Mouse (Mus musculus): ENCODE measurements at regions not wholly inside any gene's neighbourhood (a gene's known extent, or its start where the extent isn't known, plus 50 kb on each side); places are given as distances from the start of the nearest gene placed in this dataset.

- no peak for DNase-seq (ENCODE audit: low spot score in 2 of 2)
These were observed 1372.9 kb upstream of the Tenm4 start for GRCm38 (mm10) chr7:94798101-94798500.

- DNase-seq (ENCODE audit: low spot score in 2 of 2) = no peak
These were observed 1329.8 kb upstream of the Tenm4 start for GRCm38 (mm10) chr7:94841197-94841596.

- peak in 1 of 2 experiments; percentile 60 for DNase-seq (ENCODE audit: low spot score in 2 of 2)
These were observed 1319.7 kb upstream of the Tenm4 start for GRCm38 (mm10) chr7:94851360-94851759.

- no peak for DNase-seq (ENCODE audit: low spot score in 2 of 2)
These were observed 1314.4 kb upstream of the Tenm4 start for GRCm38 (mm10) chr7:94856636-94857035.

- no peak for DNase-seq (ENCODE audit: low spot score in 2 of 2)
These were observed 1280.2 kb upstream of the Tenm4 start for GRCm38 (mm10) chr7:94890711-94891430.

DNA sequence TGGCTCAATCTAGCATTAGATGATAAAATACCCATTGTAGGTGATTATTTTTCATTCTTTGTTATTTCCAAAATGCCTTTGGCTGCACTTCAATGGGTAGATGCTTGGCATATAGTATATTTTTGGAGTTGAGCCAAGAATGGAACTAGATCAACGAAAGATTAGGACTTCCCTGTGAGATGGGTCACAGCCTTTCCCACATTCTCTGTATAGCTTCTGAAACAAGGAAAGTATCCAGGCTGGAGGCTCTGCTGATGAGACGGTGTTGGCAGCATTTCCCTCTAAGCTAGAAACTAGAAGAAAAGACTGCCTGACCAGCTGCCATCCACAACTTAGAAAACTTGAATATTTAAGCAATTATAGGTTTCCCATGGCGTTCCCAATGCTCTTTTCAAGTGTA is 1273.0 kb upstream of the Tenm4 start:
- DNase-seq (ENCODE audit: low spot score in 2 of 2) = no peak

DNA sequence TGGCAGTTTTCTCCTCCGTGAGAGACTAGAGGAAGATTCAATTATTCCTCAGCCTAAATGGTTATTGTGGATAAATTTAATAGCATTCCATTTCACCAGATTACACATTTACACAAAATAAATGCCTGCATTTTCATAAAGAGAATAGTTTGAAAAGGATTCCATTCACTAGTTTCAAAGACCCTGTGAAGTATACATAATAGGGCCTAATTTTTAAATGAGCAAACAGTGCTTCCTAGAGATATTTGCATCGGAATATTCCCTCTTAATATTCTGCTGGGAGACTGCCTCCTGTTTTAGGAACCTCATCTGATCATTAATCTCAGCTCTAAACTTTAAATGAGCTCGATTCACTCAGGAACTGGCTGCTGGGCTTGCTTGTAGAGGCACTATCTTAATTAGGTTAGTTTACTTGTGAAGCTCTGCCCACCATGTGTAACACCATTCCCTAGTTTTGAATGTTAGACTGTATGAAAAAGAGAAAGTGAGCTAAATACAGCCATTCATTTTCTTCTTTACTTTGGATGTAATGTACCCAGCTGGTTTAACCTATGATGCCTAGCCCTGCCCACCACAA is 1244.4 kb upstream of the Tenm4 start:
- no peak for DNase-seq (ENCODE audit: low spot score in 2 of 2)

- no peak for DNase-seq (ENCODE audit: low spot score in 2 of 2)
These were observed 1207.2 kb upstream of the Tenm4 start for GRCm38 (mm10) chr7:94963758-94964299.

DNA sequence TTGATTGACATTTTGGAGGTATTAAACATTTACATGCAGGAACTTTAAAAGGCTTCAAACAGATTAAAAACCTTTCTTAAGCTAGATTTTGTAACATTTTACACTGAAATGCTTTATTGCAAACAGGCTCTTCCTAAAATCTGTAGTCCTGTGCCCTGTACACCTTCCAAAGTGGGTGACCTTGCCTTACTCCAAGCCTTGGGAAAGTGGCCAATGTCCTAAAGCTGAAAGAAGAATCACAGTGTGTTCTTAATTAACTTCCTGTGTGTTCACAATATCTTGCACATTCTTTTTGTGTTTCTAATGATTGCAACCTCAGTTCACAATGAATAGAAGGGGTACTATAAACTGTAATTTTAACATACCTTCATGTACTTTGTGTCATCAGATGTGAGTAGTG is 1203.4 kb upstream of the Tenm4 start:
- DNase-seq (ENCODE audit: low spot score in 2 of 2) = no peak

DNA sequence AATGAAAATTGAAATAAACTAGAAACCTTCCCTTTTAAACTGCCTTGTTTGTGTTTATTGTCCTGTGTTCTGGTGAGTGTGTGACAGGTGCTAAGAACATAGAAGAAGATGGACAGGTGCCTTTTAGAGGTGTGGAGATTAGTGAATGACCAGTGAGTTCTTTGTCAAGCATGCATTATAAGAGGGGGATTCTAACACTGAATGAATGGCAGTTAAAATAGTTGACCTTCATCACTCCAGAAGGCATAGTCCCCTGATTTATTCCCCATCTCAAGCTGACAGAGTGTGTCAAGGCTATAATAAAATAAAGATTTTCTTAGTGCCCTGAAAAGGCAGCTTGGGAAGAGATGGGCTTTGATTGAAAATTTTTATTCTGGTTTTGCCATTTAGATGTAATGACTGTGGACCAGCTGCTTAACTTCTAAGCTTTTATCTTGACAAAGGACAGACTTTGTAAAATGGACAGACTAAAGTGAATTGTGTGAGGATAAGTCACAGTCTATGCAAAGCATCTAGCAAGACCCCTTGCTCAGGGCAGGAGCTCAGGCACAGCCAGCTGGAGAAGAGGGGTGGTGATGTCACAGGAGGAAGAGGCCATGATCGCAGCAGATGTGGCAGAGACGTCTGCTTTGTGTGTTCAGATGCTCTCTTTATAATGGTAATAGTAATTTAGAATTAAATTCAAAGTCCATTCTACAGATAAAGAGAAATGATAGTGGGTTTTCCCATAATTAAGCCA is 1195.8 kb upstream of the Tenm4 start:
- no peak for DNase-seq (ENCODE audit: low spot score in 2 of 2)

DNA sequence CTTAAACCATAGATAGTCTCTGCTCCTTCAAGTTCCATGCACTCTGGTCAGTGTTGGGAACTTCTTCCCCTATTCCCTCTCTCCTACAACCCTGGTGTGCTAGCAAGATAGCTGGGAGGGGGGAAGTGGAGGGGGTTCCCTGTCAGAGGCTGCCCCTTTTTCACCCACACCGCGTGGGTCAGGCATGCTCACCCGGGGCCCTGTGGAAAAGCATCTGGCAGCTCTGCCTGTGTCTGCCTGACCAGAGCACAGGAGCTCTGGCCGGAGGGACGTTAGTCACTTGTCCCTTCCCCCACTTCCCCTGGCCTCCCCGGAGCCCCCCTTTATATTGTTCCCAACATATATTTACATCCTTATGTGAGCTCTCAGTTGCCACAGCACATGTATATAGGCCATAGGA is 1174.8 kb upstream of the Tenm4 start:
- peak in 1 of 2 experiments; percentile 57 for DNase-seq (ENCODE audit: low spot score in 2 of 2)

DNA sequence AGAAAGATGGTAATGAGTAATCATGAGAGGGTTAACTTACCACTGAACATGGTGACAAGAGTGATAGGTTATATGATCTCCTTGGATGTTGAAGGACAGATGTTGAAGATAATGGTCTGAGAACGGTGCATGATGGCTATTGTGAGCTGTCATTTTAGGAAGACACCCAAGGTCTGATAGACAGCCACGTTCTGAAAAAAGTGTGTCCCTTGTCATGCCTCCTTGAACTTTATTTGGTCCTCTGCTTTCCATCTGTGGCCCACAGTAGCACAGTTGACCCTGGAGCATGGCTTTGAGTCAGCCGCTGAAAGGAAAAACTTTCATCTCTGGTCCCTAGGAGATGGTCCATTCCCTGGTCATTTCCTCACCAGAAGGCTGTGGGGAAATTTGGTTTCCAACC is 1166.9 kb upstream of the Tenm4 start:
- no peak for DNase-seq (ENCODE audit: low spot score in 2 of 2)

DNA sequence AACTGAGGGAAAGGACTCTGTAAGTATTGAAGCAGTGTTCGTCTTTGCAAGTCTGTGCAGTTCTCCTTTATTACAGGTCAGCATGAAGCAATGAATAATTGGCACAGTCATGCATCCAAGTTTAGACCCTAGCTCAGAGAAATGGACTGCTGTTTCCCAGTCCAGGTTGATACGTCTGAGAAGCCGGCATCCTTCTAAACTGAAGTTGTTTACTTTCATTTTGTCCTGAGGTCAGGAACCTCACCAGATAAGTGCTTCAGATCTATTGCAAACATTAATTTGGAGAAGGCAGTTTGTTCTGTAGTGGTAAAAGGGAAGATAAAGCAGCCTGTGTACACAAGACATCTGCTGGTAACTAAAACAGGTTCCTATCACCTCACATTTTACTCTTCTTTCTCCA is 1165.6 kb upstream of the Tenm4 start:
- no peak for DNase-seq (ENCODE audit: low spot score in 2 of 2)

DNA sequence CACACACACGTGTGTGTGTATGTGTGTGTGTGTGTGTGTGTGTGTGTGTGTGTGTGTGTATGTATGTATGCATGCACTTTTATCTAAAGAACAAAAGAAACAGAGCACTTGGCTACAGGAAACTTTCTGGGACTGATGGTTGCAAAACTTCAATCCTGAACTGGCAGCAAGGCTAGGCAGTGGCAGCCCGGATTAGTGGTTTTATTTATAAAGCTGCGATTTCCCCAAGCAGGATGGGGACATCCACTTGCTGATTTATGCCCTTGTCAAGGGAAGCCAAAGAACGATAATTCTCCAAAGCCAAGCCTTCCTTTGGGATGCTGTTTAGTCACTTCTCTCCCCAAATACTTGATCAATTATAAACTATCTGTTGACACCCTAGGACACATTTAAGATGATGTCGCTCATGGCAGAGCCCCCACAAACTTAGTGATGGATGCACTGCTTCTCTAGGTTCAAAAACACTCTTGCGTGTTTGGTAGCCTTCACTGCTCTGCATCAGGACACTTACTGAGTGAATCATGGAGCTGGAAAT is 1162.1 kb upstream of the Tenm4 start:
- no peak for DNase-seq (ENCODE audit: low spot score in 2 of 2)

GRCm38 (mm10) chr7:95020285-95020684 is 1150.8 kb upstream of the Tenm4 start:
- no peak for DNase-seq (ENCODE audit: low spot score in 2 of 2)

GRCm38 (mm10) chr7:95027915-95028810 is 1142.9 kb upstream of the Tenm4 start:
- no peak for DNase-seq (ENCODE audit: low spot score in 2 of 2)

All from urinary bladder, postnatal 4 days (tissue).